Mouse (Mus musculus): ENCODE data around the gene Ccdc58. TPM values are rescaled to one million over a fixed set of nuclear protein-coding genes. Genes with fewer than 3 reads are reported as not detected.

The Ccdc58 gene
- polyA plus RNA-seq, 1 experiment from 2014 or later: 78.1 TPM

Other genes starting within 250 kb of the Ccdc58 start
- 0.81 and 1.2 TPM in 2 replicates for gene Parp14, start 200.1 kb upstream of the Ccdc58 start, polyA plus RNA-seq (2015; fragmentation: Nextera tagmentation; extraction: Ambion mirVana)
- gene Parp9, start 133.2 kb upstream of the Ccdc58 start, polyA plus RNA-seq (2015; fragmentation: Nextera tagmentation; extraction: Ambion mirVana): 7.9 and 8.2 TPM in 2 replicates
- 5.0 and 5.8 TPM in 2 replicates for gene Dtx3l, start 132.5 kb upstream of the Ccdc58 start, polyA plus RNA-seq (2015; fragmentation: Nextera tagmentation; extraction: Ambion mirVana)
- gene Kpna1, start 92.9 kb upstream of the Ccdc58 start, polyA plus RNA-seq (2015; fragmentation: Nextera tagmentation; extraction: Ambion mirVana): 31.7 and 33.0 TPM in 2 replicates
- 9.4 and 9.6 TPM in 2 replicates for gene Wdr5b, start 30.5 kb upstream of the Ccdc58 start, polyA plus RNA-seq (2015; fragmentation: Nextera tagmentation; extraction: Ambion mirVana)
- gene Fam162a, start 91 bp upstream of the Ccdc58 start, polyA plus RNA-seq (2015; fragmentation: Nextera tagmentation; extraction: Ambion mirVana): 318 and 348 TPM in 2 replicates
- gene Csta1, start 59.6 kb downstream of the Ccdc58 start, polyA plus RNA-seq (2015; fragmentation: Nextera tagmentation; extraction: Ambion mirVana): 0.05 and 0.12 TPM in 2 replicates
- gene Stfa2l1, start 85.1 kb downstream of the Ccdc58 start, polyA plus RNA-seq (2015; fragmentation: Nextera tagmentation; extraction: Ambion mirVana): 0.56 and 0.91 TPM in 2 replicates
- gene Gm5483, start 112.5 kb downstream of the Ccdc58 start, polyA plus RNA-seq (2015; fragmentation: Nextera tagmentation; extraction: Ambion mirVana): 1.0 and 2.4 TPM in 2 replicates
- gene Gm5416, start 138.7 kb downstream of the Ccdc58 start, polyA plus RNA-seq (2015; fragmentation: Nextera tagmentation; extraction: Ambion mirVana): not detected in 2 replicates
- gene 2010005H15Rik, start 149.8 kb downstream of the Ccdc58 start, polyA plus RNA-seq (2015; fragmentation: Nextera tagmentation; extraction: Ambion mirVana): 0.59 and 0.91 TPM in 2 replicates
- 3.7 and 4.6 TPM in 2 replicates for gene Stfa1, start 205.3 kb downstream of the Ccdc58 start, polyA plus RNA-seq (2015; fragmentation: Nextera tagmentation; extraction: Ambion mirVana)